8 mouse cellular contexts compared by ENCODE assay signal in genomic region chr12:44430996-44431395, GRCm38 (mm10).
DNase-seq lines count a peak whose midpoint lies in the region; ATAC-seq lines count a peak whose summit lies in the region.

No protein-coding gene starts in this region.

- 45% methylated on average over 7 of the region's 7 CpGs for WGBS in forebrain, embryonic 12.5 days
- WGBS in forebrain, embryonic 10.5 days = 62% methylated on average over 7 of the region's 7 CpGs
- 46% methylated on average over 7 of the region's 7 CpGs for WGBS in kidney, embryonic 15.5 days
- 15% methylated on average over 7 of the region's 7 CpGs for WGBS in midbrain, embryonic 15.5 days

- H3K4me2 ChIP-seq in forebrain, embryonic 12.5 days = no peak overlapping the region
- H3K4me2 ChIP-seq in kidney, embryonic 15.5 days = no peak overlapping the region
- H3K4me2 ChIP-seq in midbrain, embryonic 15.5 days = peak overlapping the region; percentile 5; the same call in 1 of the 2 replicates

- no peak for DNase-seq in forebrain, embryonic 10.5 days (ENCODE audit: extremely low spot score, low spot score)
- DNase-seq in cerebellum, adult 9-10 months = peak; percentile 66
- DNase-seq in adipocyte (ENCODE audit: low spot score) = no peak
- no peak for DNase-seq in spleen, postnatal 4 days (ENCODE audit: low spot score in 2 of 2)
- DNase-seq in ovary, adult 18-20 months (ENCODE audit: low spot score) = no peak

- no peak for ATAC-seq in forebrain, embryonic 12.5 days (ENCODE audit: low FRiP score)
- 0 out of 2 replicates have a peak, but pooled peaks have one; percentile 40 for ATAC-seq in kidney, embryonic 15.5 days (replicated peaks; ENCODE audit: low FRiP score)
- peak; percentile 54 for ATAC-seq in midbrain, embryonic 15.5 days (replicated peaks)

- H3K4me3 ChIP-seq in forebrain, embryonic 12.5 days (replicated peaks) = no peak overlapping the region
- no peak overlapping the region for H3K4me3 ChIP-seq in forebrain, embryonic 10.5 days
- no peak overlapping the region for H3K4me3 ChIP-seq in kidney, embryonic 15.5 days (replicated peaks)
- H3K4me3 ChIP-seq in midbrain, embryonic 15.5 days = no peak overlapping the region

- H3K27ac ChIP-seq in forebrain, embryonic 12.5 days = peak overlapping the region; percentile 42; the same call in 1 of the 2 replicates
- H3K27ac ChIP-seq in forebrain, embryonic 10.5 days = no peak overlapping the region
- H3K27ac ChIP-seq in kidney, embryonic 15.5 days = no peak overlapping the region
- H3K27ac ChIP-seq in midbrain, embryonic 15.5 days = peak overlapping the region; percentile 76

- H3K4me1 ChIP-seq in forebrain, embryonic 12.5 days = peaks cover 29% of the 10 kb centered on the region
- peaks cover 21% of the 10 kb centered on the region for H3K4me1 ChIP-seq in forebrain, embryonic 10.5 days
- H3K4me1 ChIP-seq in kidney, embryonic 15.5 days = no peaks in the 10 kb centered on the region
- peaks cover 27% of the 10 kb centered on the region for H3K4me1 ChIP-seq in midbrain, embryonic 15.5 days

- no peaks in the 10 kb centered on the region for H3K36me3 ChIP-seq in forebrain, embryonic 12.5 days (replicated peaks)
- no peaks in the 10 kb centered on the region for H3K36me3 ChIP-seq in forebrain, embryonic 10.5 days (replicated peaks)
- H3K36me3 ChIP-seq in kidney, embryonic 15.5 days = no peaks in the 10 kb centered on the region
- H3K36me3 ChIP-seq in midbrain, embryonic 15.5 days (replicated peaks) = no peaks in the 10 kb centered on the region

- no peak overlapping the region for H3K9ac ChIP-seq in forebrain, embryonic 12.5 days
- no peak overlapping the region for H3K9ac ChIP-seq in kidney, embryonic 15.5 days
- peak overlapping the region; percentile 19 for H3K9ac ChIP-seq in midbrain, embryonic 15.5 days

- no peaks in the 10 kb centered on the region for H3K9me3 ChIP-seq in forebrain, embryonic 12.5 days
- H3K9me3 ChIP-seq in forebrain, embryonic 10.5 days = no peaks in the 10 kb centered on the region
- no peaks in the 10 kb centered on the region for H3K9me3 ChIP-seq in kidney, embryonic 15.5 days (replicated peaks)
- no peaks in the 10 kb centered on the region for H3K9me3 ChIP-seq in midbrain, embryonic 15.5 days

- H3K27me3 ChIP-seq in forebrain, embryonic 12.5 days = peaks cover 12% of the 10 kb centered on the region; the same call in 1 of the 2 replicates
- peaks cover 19% of the 10 kb centered on the region; the same call in 1 of the 2 replicates for H3K27me3 ChIP-seq in forebrain, embryonic 10.5 days (ENCODE audit: poor library complexity, severe bottlenecking)
- no peaks in the 10 kb centered on the region for H3K27me3 ChIP-seq in kidney, embryonic 15.5 days
- no peaks in the 10 kb centered on the region for H3K27me3 ChIP-seq in midbrain, embryonic 15.5 days (replicated peaks)

Comparison
In these comparisons a context has a peak if more than half of its experiments do, and no peak if none do; other contexts are left out.
1. H3K27ac ChIP-seq: peak in forebrain, embryonic 12.5 days (single experiment) and midbrain, embryonic 15.5 days (single experiment); none in forebrain, embryonic 10.5 days (single experiment) and kidney, embryonic 15.5 days (single experiment).